ENCODE assay signal across 8 mouse cellular contexts in the genomic region with DNA sequence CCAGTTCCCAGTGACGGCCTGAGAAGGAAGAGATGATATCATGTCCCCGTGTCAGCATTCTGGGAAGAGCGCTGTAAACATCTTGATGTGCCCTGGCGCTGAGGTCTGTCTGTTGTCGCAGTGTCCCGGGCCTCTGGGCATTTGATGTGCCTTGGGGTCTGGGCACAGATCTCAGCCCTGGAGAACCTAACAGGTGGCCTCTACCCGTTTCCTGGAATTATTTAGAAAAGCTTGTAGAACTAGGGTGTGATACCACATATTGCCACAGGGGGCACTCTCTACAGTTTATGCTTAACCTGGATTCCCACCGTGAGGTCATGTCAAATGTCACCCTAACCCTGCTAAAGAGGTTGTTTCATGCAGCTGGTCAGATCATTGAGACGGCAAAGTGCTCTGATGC. TPM values are rescaled to one million over a fixed set of nuclear protein-coding genes. Genes with fewer than 3 reads are reported as not detected.
DNase-seq lines count a peak whose midpoint lies in the region; ATAC-seq and TF ChIP-seq lines count a peak whose summit lies in the region.

No protein-coding gene starts in this region.

- H3K4me3 ChIP-seq in liver, adult 2 months (ENCODE audit: insufficient read depth, low read depth, low read length), result no peak overlapping the region
- no peak overlapping the region for H3K4me3 ChIP-seq in liver, embryonic 12.5 days
- H3K4me3 ChIP-seq in embryonic facial prominence, embryonic 11.5 days (ENCODE audit: low read depth, low read length), result no peak overlapping the region
- no peak overlapping the region for H3K4me3 ChIP-seq in midbrain, postnatal 0 days (ENCODE audit: low read depth, low read length)

- H3K4me1 ChIP-seq in liver, adult 2 months (ENCODE audit: control insufficient read depth, insufficient read depth, low read length), result peaks cover 4% of the 10 kb centered on the region; the same call in 1 of the 2 replicates
- H3K4me1 ChIP-seq in liver, embryonic 12.5 days, result peaks cover 22% of the 10 kb centered on the region
- no peaks in the 10 kb centered on the region for H3K4me1 ChIP-seq in embryonic facial prominence, embryonic 11.5 days (ENCODE audit: control insufficient read depth, insufficient read depth, low read length)
- H3K4me1 ChIP-seq in midbrain, postnatal 0 days (ENCODE audit: insufficient read depth, low read length), result no peaks in the 10 kb centered on the region

- H3K9ac ChIP-seq in liver, adult 2 months (ENCODE audit: low read depth, low read length), result no peak overlapping the region
- H3K9ac ChIP-seq in liver, embryonic 12.5 days, result no peak overlapping the region
- no peak overlapping the region for H3K9ac ChIP-seq in embryonic facial prominence, embryonic 11.5 days (replicated peaks; ENCODE audit: low read length)
- H3K9ac ChIP-seq in midbrain, postnatal 0 days (replicated peaks; ENCODE audit: low read length, poor library complexity, severe bottlenecking), result no peak overlapping the region

- no peaks in the 10 kb centered on the region for H3K9me3 ChIP-seq in liver, embryonic 12.5 days (replicated peaks)
- H3K9me3 ChIP-seq in embryonic facial prominence, embryonic 11.5 days (replicated peaks; ENCODE audit: control insufficient read depth, low read length), result no peaks in the 10 kb centered on the region
- H3K9me3 ChIP-seq in midbrain, postnatal 0 days (ENCODE audit: low read length), result no peaks in the 10 kb centered on the region

- no peak for ATAC-seq in CD4-positive, CD25-positive, alpha-beta regulatory T cell, adult 4 months
- ATAC-seq in liver, embryonic 12.5 days, result no peak
- ATAC-seq in embryonic facial prominence, embryonic 11.5 days (replicated peaks; ENCODE audit: insufficient number of reproducible peaks, low FRiP score, low TSS enrichment, low read depth), result no peak
- no peak for ATAC-seq in midbrain, postnatal 0 days (ENCODE audit: low FRiP score)
- no peak for ATAC-seq in frontal cortex, adult (ENCODE audit: low TSS enrichment)

- no peaks in the 10 kb centered on the region for H3K27me3 ChIP-seq in liver, adult 2 months (ENCODE audit: control insufficient read depth, insufficient read depth, low read length)
- peaks cover 37% of the 10 kb centered on the region for H3K27me3 ChIP-seq in liver, embryonic 12.5 days (replicated peaks)
- no peaks in the 10 kb centered on the region for H3K27me3 ChIP-seq in embryonic facial prominence, embryonic 11.5 days (ENCODE audit: control insufficient read depth, insufficient read depth, low read length)
- no peaks in the 10 kb centered on the region for H3K27me3 ChIP-seq in midbrain, postnatal 0 days (ENCODE audit: insufficient read depth, low read length)

- 65% methylated on average over 9 of the region's 9 CpGs for whole genome bisulfite sequencing in liver, adult 2 months
- WGBS in liver, embryonic 12.5 days (ENCODE audit: insufficient replicate concordance), result 45% methylated on average over 9 of the region's 9 CpGs
- WGBS in embryonic facial prominence, embryonic 11.5 days, result 54% methylated on average over 9 of the region's 9 CpGs
- 61% methylated on average over 9 of the region's 9 CpGs for WGBS in midbrain, postnatal 0 days

- H3K36me3 ChIP-seq in liver, adult 2 months (ENCODE audit: control insufficient read depth, insufficient read depth, low read length), result no peaks in the 10 kb centered on the region
- H3K36me3 ChIP-seq in liver, embryonic 12.5 days, result no peaks in the 10 kb centered on the region
- no peaks in the 10 kb centered on the region for H3K36me3 ChIP-seq in embryonic facial prominence, embryonic 11.5 days (replicated peaks; ENCODE audit: control insufficient read depth, insufficient read depth, low read depth, low read length)
- no peaks in the 10 kb centered on the region for H3K36me3 ChIP-seq in midbrain, postnatal 0 days (ENCODE audit: insufficient read depth, low read length)

- no peak for TF ChIP-seq POLR2A in liver, adult 2 months (IDR thresholded peaks at IDR 0.05; ENCODE audit: extremely low read depth, insufficient read depth, low read length)

- no peaks in the 10 kb centered on the region for H3K79me2 ChIP-seq in liver, adult 2 months (ENCODE audit: control insufficient read depth, insufficient read depth, low read length)

- TF ChIP-seq CTCF in liver, adult 2 months (IDR thresholded peaks at IDR 0.05; ENCODE audit: low read depth, low read length), result peak; percentile 52
- peak; percentile 76 for TF ChIP-seq CTCF in midbrain, postnatal 0 days (IDR thresholded peaks at IDR 0.05)

- H3K27ac ChIP-seq in liver, adult 2 months (replicated peaks; ENCODE audit: insufficient read depth, low read depth, low read length), result no peak overlapping the region
- H3K27ac ChIP-seq in liver, embryonic 12.5 days, result no peak overlapping the region
- H3K27ac ChIP-seq in embryonic facial prominence, embryonic 11.5 days (replicated peaks; ENCODE audit: low read depth, low read length), result no peak overlapping the region
- H3K27ac ChIP-seq in midbrain, postnatal 0 days (ENCODE audit: low read depth, low read length), result no peak overlapping the region

- peak; percentile 68 for DNase-seq in CD4-positive, CD25-positive, alpha-beta regulatory T cell, adult 2 months (ENCODE audit: low read depth, low spot score)
- peak; percentile 14 for DNase-seq in liver, adult 2 months (ENCODE audit: extremely low read depth, low read depth, low spot score)
- DNase-seq in embryonic facial prominence, embryonic 11.5 days (ENCODE audit: low spot score), result peak; percentile 54
- peak; percentile 33 for DNase-seq in midbrain, postnatal 0 days (ENCODE audit: low spot score)
- no peak for DNase-seq in frontal cortex, postnatal 10 days (ENCODE audit: low spot score in 2 of 2)

- H3K4me2 ChIP-seq in liver, embryonic 12.5 days, result no peak overlapping the region
- no peak overlapping the region for H3K4me2 ChIP-seq in embryonic facial prominence, embryonic 11.5 days (ENCODE audit: low read depth, low read length)
- H3K4me2 ChIP-seq in midbrain, postnatal 0 days (ENCODE audit: low read depth, low read length, poor library complexity, severe bottlenecking), result no peak overlapping the region

RNA-seq across cellular contexts. Expression of a gene that starts 18.0 kb away (rescaled TPM):
- under 1 TPM in 1 of 2 experiments, not detected in 1; 0.18 TPM for polyA plus RNA-seq in CD4-positive, CD25-positive, alpha-beta regulatory T cell, adult 4 months (2017; shearing (Covaris generic))
- not detected in 2 replicates for total RNA-seq in liver, adult 2 months (2014; rRNA removed)
- polyA plus RNA-seq in liver, adult 2 months (2012; rRNA removed), result 0.04 TPM in 1 of 2 replicates, not detected in the other
- polyA plus RNA-seq in liver, embryonic 12.5 days (2016; fragmentation: Nextera tagmentation; extraction: Ambion mirVana), result 0.07 and 0.14 TPM in 2 replicates
- polyA plus RNA-seq in embryonic facial prominence, embryonic 11.5 days (2014; fragmentation: Nextera tagmentation; extraction: Ambion mirVana), result 1.1 and 1.3 TPM in 2 replicates
- total RNA-seq in midbrain, postnatal 0 days (2014; rRNA removed), result 0.28 and 0.82 TPM in 2 replicates
- polyA plus RNA-seq in midbrain, postnatal 0 days (2015; fragmentation: Nextera tagmentation; extraction: Ambion mirVana), result 0.83 and 1.1 TPM in 2 replicates

RNA-seq across cellular contexts. Expression of a gene that starts 51.6 kb away (rescaled TPM):
- not detected for polyA plus RNA-seq in CD4-positive, CD25-positive, alpha-beta regulatory T cell, adult 4 months (2017; shearing (Covaris generic))
- 6.6 and 8.4 TPM in 2 replicates for total RNA-seq in liver, adult 2 months (2014; rRNA removed)
- polyA plus RNA-seq in liver, adult 2 months (2012; rRNA removed), result 11.8 and 16.2 TPM in 2 replicates
- 0.41 and 0.66 TPM in 2 replicates for polyA plus RNA-seq in liver, embryonic 12.5 days (2016; fragmentation: Nextera tagmentation; extraction: Ambion mirVana)
- polyA plus RNA-seq in embryonic facial prominence, embryonic 11.5 days (2014; fragmentation: Nextera tagmentation; extraction: Ambion mirVana), result 5.7 and 14.3 TPM in 2 replicates
- 8.5 and 13.5 TPM in 2 replicates for total RNA-seq in midbrain, postnatal 0 days (2014; rRNA removed)
- 11.6 and 11.8 TPM in 2 replicates for polyA plus RNA-seq in midbrain, postnatal 0 days (2015; fragmentation: Nextera tagmentation; extraction: Ambion mirVana)

Comparison
In these comparisons a context has a peak if more than half of its experiments do, and no peak if none do; other contexts are left out.
1. DNase-seq: peak in CD4-positive, CD25-positive, alpha-beta regulatory T cell, adult 2 months (single experiment), liver, adult 2 months (single experiment), embryonic facial prominence, embryonic 11.5 days (single experiment) and midbrain, postnatal 0 days (single experiment); none in frontal cortex, postnatal 10 days (0 of 2).